Mouse (Mus musculus): ENCODE measurements around the gene Prg4. TPM values are rescaled to one million over a fixed set of nuclear protein-coding genes. Genes with fewer than 3 reads are reported as not detected.

Gene Prg4
- polyA plus RNA-seq, 1 experiment from 2014 or later = 0.70 TPM

GRCm38 (mm10) chr1:150407285-150407684 lies 58.7 kb downstream of the Prg4 start:
- 92% methylated on average over 9 of the region's 9 CpGs for WGBS
- Histone ChIP-seq H3K36me3 (peaks cover 84% of the 10 kb centered on the region), H3K27ac (no peak overlapping the region)

GRCm38 (mm10) chr1:150404555-150404954 lies 61.4 kb downstream of the Prg4 start:
- H3K9me3 ChIP-seq = no peaks in the 10 kb centered on the region
- no peaks in the 10 kb centered on the region for H3K27me3 ChIP-seq
- no peak overlapping the region for H3K4me3 ChIP-seq (replicated peaks)
- no peak overlapping the region for H3K9ac ChIP-seq (replicated peaks)
- no peak overlapping the region for H3K27ac ChIP-seq
- 94% methylated on average over 3 of the region's 3 CpGs for WGBS
- no peak overlapping the region for H3K4me2 ChIP-seq
- H3K4me1 ChIP-seq (replicated peaks) = no peaks in the 10 kb centered on the region
- peaks cover 73% of the 10 kb centered on the region for H3K36me3 ChIP-seq
- ATAC-seq (ENCODE audit: insufficient number of reproducible peaks, insufficient read depth, low FRiP score, low TSS enrichment, low read depth) = no peak

More at GRCm38 (mm10) chr1:150407285-150407684, 58.7 kb downstream of the Prg4 start:
- Histone ChIP-seq H3K4me3 (replicated peaks) (no peak overlapping the region), H3K4me1 (replicated peaks) (no peaks in the 10 kb centered on the region), H3K27me3 (no peaks in the 10 kb centered on the region), H3K9me3 (no peaks in the 10 kb centered on the region), H3K4me2 (no peak overlapping the region), H3K9ac (replicated peaks) (no peak overlapping the region)
- no peak for ATAC-seq (ENCODE audit: insufficient number of reproducible peaks, insufficient read depth, low FRiP score, low TSS enrichment, low read depth)

DNA sequence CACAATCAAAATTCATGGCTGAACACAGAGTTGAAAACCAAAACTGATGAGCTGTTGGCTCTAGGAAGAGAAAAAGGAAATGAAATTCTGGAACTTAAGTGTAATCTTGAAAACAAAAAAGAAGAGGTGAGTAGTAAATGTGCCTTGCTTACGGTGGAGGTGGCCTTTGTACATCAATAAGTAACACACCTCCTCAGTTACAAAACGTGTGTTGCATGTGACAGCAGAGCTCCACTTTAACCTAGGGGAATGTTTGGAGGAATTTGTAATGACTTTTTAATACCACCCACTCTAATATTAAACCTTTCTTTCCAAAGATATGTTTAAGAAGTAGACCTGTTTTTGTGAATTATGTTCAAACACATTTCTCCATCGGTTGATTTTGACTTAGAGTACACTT lies 62.1 kb downstream of the Prg4 start:
- WGBS = 88% methylated on average over 3 of the region's 3 CpGs
- Histone ChIP-seq H3K4me3 (replicated peaks) (no peak overlapping the region), H3K36me3 (peaks cover 72% of the 10 kb centered on the region), H3K27me3 (no peaks in the 10 kb centered on the region), H3K27ac (no peak overlapping the region), H3K4me1 (replicated peaks) (no peaks in the 10 kb centered on the region), H3K9me3 (no peaks in the 10 kb centered on the region), H3K9ac (replicated peaks) (no peak overlapping the region), H3K4me2 (no peak overlapping the region)
- no peak for ATAC-seq (ENCODE audit: insufficient number of reproducible peaks, insufficient read depth, low FRiP score, low TSS enrichment, low read depth)

Other genes with a start within 250 kb of the Prg4 start
- gene Pdc, start 146.7 kb downstream of the Prg4 start, polyA plus RNA-seq (2016; fragmentation: Nextera tagmentation; extraction: Ambion mirVana) = not detected in 2 replicates
- 212 and 218 TPM in 2 replicates for gene Tpr, start 73.3 kb downstream of the Prg4 start, polyA plus RNA-seq (2016; fragmentation: Nextera tagmentation; extraction: Ambion mirVana)
- gene Odr4, start 73.1 kb downstream of the Prg4 start, polyA plus RNA-seq (2016; fragmentation: Nextera tagmentation; extraction: Ambion mirVana) = 34.3 and 36.4 TPM in 2 replicates